ENCODE assay signal across 22 mouse cellular contexts in the genomic region with DNA sequence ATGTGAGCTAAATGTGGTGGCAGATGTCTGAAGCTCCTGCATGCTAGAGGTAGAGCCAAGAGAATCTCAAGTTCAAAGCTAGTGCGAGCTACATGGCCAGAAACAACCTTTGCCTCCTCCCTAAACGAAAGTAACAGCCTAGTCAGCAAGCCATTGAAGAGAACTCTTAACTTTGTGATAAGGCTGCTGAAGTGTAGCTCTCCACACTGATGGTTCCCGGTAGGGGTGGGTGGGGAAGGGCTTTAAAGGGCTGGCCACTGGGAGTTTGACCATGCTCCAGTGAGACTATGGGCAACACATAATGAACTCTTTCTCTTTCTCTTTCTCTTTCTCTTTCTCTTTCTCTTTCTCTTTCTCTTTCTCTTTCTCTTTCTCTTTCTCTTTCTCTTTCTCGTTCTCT. TPM values are rescaled to one million over a fixed set of nuclear protein-coding genes. Genes with fewer than 3 reads are reported as not detected.
"Had no signal": no experiment of that assay in that cellular context is flagged by ENCODE, and none has a peak within 500 bp of the region (broad histone marks: within the 10 kb centered on the region; RNA-seq: fewer than 3 reads in every experiment).

No protein-coding gene starts in this region.

- H3K9me3 ChIP-seq: liver, embryonic 13.5 days; midbrain, embryonic 13.5 days; neural tube, embryonic 12.5 days; stomach, embryonic 15.5 days had no signal

- H3K27me3 ChIP-seq: neural tube, embryonic 12.5 days; stomach, embryonic 15.5 days had no signal

- H3K27ac ChIP-seq: kidney, postnatal 0 days; left cerebral cortex, adult 2 months; liver, embryonic 13.5 days; midbrain, embryonic 13.5 days; neural tube, embryonic 12.5 days; stomach, embryonic 15.5 days had no signal

- ATAC-seq: intestine, postnatal 0 days; midbrain, embryonic 13.5 days had no signal

- H3K9ac ChIP-seq: liver, embryonic 13.5 days; lung, embryonic 14.5 days; midbrain, embryonic 13.5 days; neural tube, embryonic 12.5 days; stomach, embryonic 15.5 days had no signal

- DNase-seq: kidney, adult 2 months; kidney, postnatal 36 days; layer of hippocampus, postnatal 36 days; liver, embryonic 13.5 days; lung, embryonic 14.5 days; retina, postnatal 1 day; right cerebral cortex, postnatal 25 days; spleen, adult 18-20 months; thymus, postnatal 25 days had no signal

- H3K4me2 ChIP-seq: liver, embryonic 13.5 days; lung, embryonic 14.5 days; midbrain, embryonic 13.5 days; neural tube, embryonic 12.5 days; stomach, embryonic 15.5 days had no signal

- H3K4me3 ChIP-seq: left cerebral cortex, adult 2 months; liver, embryonic 13.5 days; midbrain, embryonic 13.5 days; neural tube, embryonic 12.5 days; stomach, embryonic 15.5 days had no signal

- H3K36me3 ChIP-seq: liver, embryonic 13.5 days; midbrain, embryonic 13.5 days; neural tube, embryonic 12.5 days; stomach, embryonic 15.5 days had no signal

- H3K4me1 ChIP-seq: liver, embryonic 13.5 days; neural tube, embryonic 12.5 days had no signal

RNA-seq across cellular contexts. Expression of a gene that starts 35.9 kb away (rescaled TPM):
- total RNA-seq: liver, adult 2 months; neutrophil, adult 5-6 weeks had no signal
- polyA plus RNA-seq: intestine, embryonic 14.5 days; intestine, postnatal 0 days; kidney, embryonic 14.5 days; limb, embryonic 11.5 days; liver, adult 2 months; liver, embryonic 13.5 days; liver, embryonic 16.5 days; lung, embryonic 14.5 days; stomach, embryonic 15.5 days; thymus, postnatal 0 days had no signal
